Mouse (Mus musculus) olfactory bulb, adult 2 months (tissue): Measurements from ENCODE around the gene Slc9a7.

Experiments used
- CTCF ChIP-seq: fragments of 200-500 bp; IDR thresholded peaks from 2 replicates; pipeline ENCODE4 v1.5.1; 2012; ENCODE audit warnings: low read depth, mild to moderate bottlenecking, low read length, moderate library complexity; ENCODE audit not compliant: insufficient read depth
- POLR2A ChIP-seq: fragments of 200-500 bp; IDR thresholded peaks from 2 replicates; pipeline ENCODE4 v1.6.1; 2012; ENCODE audit warnings: mild to moderate bottlenecking, low read depth, low read length, moderate library complexity; ENCODE audit not compliant: insufficient read depth

- TF ChIP-seq POLR2A (no peak), CTCF (no peak)
Measured at GRCm38 (mm10) chrX:20228102-20228501, 63.5 kb downstream of the Slc9a7 start.
